Mouse (Mus musculus) kidney, adult 2 months (tissue): Measurements from ENCODE around the gene Cybc1. TPM values are rescaled to one million over a fixed set of nuclear protein-coding genes. Genes with fewer than 3 reads are reported as not detected.

ENCODE experiments used
- DNase-seq: peaks from one replicate; pipeline ENCODE4 v3.0.0; 2021
- H3K27ac ChIP-seq: fragments of 200-500 bp; 2 replicates; pipeline ENCODE4 v1.5.1; 2012; ENCODE audit warnings: low read depth, low read length, control low read depth, inconsistent platforms; ENCODE audit not compliant: insufficient read depth
- H3K27me3 ChIP-seq: fragments of 200-500 bp; replicated peaks from 2 replicates; pipeline ENCODE4 v1.6.1; 2012; ENCODE audit warnings: mild to moderate bottlenecking, moderate library complexity, low read length, inconsistent platforms; ENCODE audit not compliant: control insufficient read depth, insufficient read depth
- H3K36me3 ChIP-seq: fragments of 200-500 bp; 2 replicates; pipeline ENCODE4 v1.6.1; 2012; ENCODE audit warnings: mild to moderate bottlenecking, moderate library complexity, low read length, inconsistent platforms; ENCODE audit not compliant: control insufficient read depth, insufficient read depth
- H3K4me1 ChIP-seq: fragments of 200-500 bp; 2 replicates; pipeline ENCODE4 v1.6.1; 2011; ENCODE audit warnings: low read length; ENCODE audit not compliant: control insufficient read depth, insufficient read depth
- H3K4me3 ChIP-seq: fragments of 200-500 bp; 2 replicates; pipeline ENCODE4 v1.5.1; 2011; ENCODE audit warnings: mild to moderate bottlenecking, low read depth, low read length, control low read depth; ENCODE audit not compliant: insufficient read depth
- CTCF ChIP-seq: fragments of 200-500 bp; conservative IDR thresholded peaks from 2 replicates; pipeline ENCODE4 v1.5.1; 2011; ENCODE audit warnings: low read depth, mild to moderate bottlenecking, control low read depth, low read length, moderate library complexity, mixed read lengths; ENCODE audit not compliant: insufficient read depth, insufficient read length
- POLR2A ChIP-seq: fragments of 200-500 bp; IDR thresholded peaks from one replicate; pipeline ENCODE4 v1.6.1; 2011; ENCODE audit warnings: low read depth, low read length, control low read depth
- WGBS: fragments of 180-500 bp; shearing (Covaris S2); methylation state at CpG from one replicate; pipeline ENCODE4 v1.1.7; 2018; 5-methylcytosine and 5-hydroxymethylcytosine counted together
- polyA plus RNA-seq: library from polyadenylated mRNA; depleted of rRNA; stranded (reverse); fragments of >200 nt; gene quantifications from 2 replicates; pipeline ENCODE4 v1.2.3, GENCODE M21; 2012

The Cybc1 gene
- polyA plus RNA-seq, 1 experiment = 15.3 TPM

DNA sequence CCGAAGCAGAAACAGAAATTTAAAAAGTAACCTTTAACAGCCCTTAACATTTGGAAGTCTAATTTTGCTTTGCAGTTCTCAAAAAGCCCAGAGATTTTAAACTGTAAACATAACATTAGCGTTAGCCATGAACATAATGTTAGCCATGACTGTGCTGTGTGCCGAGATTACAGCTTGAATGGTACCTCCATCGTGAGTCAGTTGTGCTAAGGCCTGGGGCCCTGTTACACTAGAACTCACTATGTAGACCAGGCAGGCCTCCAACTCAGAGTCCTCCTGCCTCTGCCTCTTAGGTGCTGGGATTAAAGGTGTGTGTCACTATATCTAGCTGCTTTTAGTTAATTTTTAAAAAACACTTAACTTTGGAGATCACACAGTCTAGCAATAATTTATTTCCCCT is 2.1 kb upstream of the Cybc1 start:
- 0 out of 2 replicates have a peak overlapping the region, but pooled peaks have one; percentile 24 for H3K27ac ChIP-seq
- TF ChIP-seq POLR2A = no peak
- TF ChIP-seq CTCF = no peak

DNA sequence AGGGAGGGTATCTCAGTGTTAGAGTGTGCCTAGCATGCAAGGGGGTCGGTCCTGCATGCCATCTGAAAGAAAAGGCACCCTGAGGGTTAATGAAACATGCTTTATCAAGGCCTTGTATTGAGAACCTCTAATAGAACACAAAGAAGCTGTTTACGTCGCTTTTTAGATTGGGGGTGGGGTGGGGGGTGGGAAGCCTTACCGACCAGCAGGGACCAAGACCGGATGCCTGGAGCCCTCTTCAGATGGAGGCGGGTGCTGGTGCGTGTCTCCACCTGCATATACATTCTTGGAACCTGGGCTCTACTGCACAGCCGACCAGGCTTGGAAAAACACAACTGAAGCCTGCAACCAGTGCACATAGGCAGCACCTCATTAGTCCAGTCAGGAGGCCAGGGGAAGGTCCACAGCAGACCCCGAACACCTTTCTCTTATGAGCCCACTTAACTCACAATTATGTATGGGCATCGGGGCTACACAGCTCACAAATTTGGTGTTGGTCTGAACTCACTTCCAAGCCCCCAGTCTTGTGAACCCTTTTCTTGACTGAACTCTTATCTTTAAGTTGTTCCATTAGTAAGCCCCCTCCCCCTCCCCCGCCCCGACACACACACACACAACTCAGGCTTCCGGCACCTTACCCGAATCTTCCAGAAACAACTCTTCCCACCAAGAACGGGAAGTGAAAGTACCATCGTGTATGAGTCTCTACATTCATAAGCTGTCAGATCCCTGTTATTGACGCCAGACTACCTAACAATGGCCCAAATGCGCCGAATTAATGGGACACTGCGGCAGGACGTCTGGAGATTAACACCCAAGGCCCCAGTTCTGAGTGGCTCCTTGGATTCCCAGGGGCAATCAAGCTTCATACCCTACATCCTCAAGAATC is 749 bp downstream of the Cybc1 start:
- 12% methylated on average over 21 of the region's 21 CpGs for WGBS
- TF ChIP-seq CTCF = no peak
- no peak for TF ChIP-seq POLR2A

More for the DNA sequence above, 2.1 kb upstream of the Cybc1 start:
- no peaks in the 10 kb centered on the region for H3K27me3 ChIP-seq
- 37% methylated on average over 4 of the region's 4 CpGs for WGBS
- no peak overlapping the region for H3K4me3 ChIP-seq
- DNase-seq = peak; percentile 87
- no peaks in the 10 kb centered on the region for H3K36me3 ChIP-seq
- peaks cover 20% of the 10 kb centered on the region; the same call in 1 of the 2 replicates for H3K4me1 ChIP-seq

DNA sequence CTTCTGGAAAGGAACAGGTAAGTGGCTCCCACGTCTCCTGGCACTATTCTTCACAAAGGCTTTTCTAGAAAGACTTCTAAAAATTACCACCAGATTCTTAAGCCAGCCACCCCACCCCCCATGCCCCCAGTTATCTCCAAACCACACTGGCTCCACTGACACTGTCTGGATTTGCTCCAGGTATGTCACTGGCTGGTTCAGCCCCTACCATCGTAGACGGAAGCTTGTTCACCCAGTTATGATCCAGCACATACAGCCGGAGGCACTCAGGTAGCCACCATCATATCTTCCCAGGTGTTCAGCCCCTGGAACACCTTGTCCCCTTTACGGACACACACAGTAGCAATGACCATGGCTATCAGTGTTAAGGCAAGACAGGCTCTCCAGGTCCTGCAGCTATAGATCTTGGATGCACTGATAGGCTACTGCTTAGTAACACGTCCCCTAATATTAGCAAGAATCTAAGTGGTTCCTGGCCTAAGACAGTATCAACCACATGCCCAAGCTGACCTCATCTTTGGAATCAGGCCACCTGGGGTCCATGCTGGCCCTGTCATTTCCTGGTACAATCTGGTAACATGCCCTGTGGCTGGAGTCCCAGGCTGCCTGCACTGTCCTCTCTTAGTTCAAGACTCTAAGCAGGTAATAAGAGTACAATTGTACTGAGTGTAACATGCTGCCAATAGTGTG is 7.7 kb downstream of the Cybc1 start:
- Histone ChIP-seq H3K36me3 (no peaks in the 10 kb centered on the region; the same call in 1 of the 2 replicates), H3K4me3 (no peak overlapping the region), H3K27me3 (no peaks in the 10 kb centered on the region), H3K27ac (no peak overlapping the region), H3K4me1 (no peaks in the 10 kb centered on the region)
- no peak for DNase-seq
- TF ChIP-seq POLR2A (no peak), CTCF (no peak)
- 90% methylated on average over 6 of the region's 6 CpGs for WGBS

More for the DNA sequence above, 749 bp downstream of the Cybc1 start:
- Histone ChIP-seq H3K27me3 (no peaks in the 10 kb centered on the region), H3K4me1 (peaks cover 15% of the 10 kb centered on the region; the same call in 1 of the 2 replicates), H3K27ac (peak overlapping the region; percentile 83), H3K36me3 (no peaks in the 10 kb centered on the region), H3K4me3 (peak overlapping the region; percentile 79)
- DNase-seq = no peak

DNA sequence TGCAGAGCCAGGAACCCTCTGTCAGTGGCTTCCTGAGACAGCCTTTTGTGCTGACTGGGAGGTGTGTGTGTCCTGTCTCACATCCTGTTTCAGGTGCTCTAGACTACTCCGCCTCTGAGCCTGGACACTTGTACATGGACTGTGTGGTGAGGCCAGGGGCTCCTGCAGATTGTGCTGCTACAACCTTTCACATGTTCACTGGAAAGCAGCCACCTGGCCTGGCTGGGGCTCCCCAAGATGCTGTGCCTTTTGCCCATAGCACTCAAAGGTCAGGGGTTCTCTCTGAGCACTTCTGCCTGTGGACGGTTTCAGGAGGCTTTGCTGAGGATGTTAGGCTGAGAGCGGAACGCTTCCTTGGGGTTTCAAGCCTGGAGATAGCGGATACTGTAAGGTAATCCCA is 8.4 kb downstream of the Cybc1 start:
- WGBS = 76% methylated on average over 5 of the region's 5 CpGs
- H3K4me1 ChIP-seq = no peaks in the 10 kb centered on the region
- H3K36me3 ChIP-seq = no peaks in the 10 kb centered on the region; the same call in 1 of the 2 replicates
- no peaks in the 10 kb centered on the region for H3K27me3 ChIP-seq
- no peak overlapping the region for H3K27ac ChIP-seq
- H3K4me3 ChIP-seq = no peak overlapping the region
- DNase-seq = no peak
- TF ChIP-seq CTCF (no peak), POLR2A (no peak)

DNA sequence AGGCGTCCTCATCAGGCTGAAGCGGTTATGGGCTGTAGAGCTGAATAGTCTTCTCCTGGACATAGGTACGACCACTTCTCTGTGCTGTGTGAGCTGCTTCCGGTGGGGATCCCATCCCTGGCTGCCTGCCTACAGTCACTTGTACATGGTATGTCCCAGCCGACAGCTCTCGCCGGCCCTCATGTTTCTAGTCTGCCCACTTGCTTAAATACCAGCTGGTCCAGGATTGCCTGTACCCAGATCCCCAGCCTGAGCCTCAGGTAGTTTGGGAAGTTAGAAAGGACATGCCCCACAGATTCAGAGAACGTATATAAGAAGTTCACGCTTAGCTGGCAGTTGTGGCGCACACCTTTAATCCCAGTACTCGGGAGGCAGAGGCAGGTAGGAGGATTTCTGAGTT is 9.3 kb downstream of the Cybc1 start:
- no peak overlapping the region for H3K4me3 ChIP-seq
- TF ChIP-seq CTCF (no peak), POLR2A (no peak)
- no peaks in the 10 kb centered on the region for H3K4me1 ChIP-seq
- H3K36me3 ChIP-seq = no peaks in the 10 kb centered on the region; the same call in 1 of the 2 replicates
- no peak for DNase-seq
- H3K27ac ChIP-seq = no peak overlapping the region
- H3K27me3 ChIP-seq = no peaks in the 10 kb centered on the region
- 91% methylated on average over 11 of the region's 11 CpGs for WGBS

DNA sequence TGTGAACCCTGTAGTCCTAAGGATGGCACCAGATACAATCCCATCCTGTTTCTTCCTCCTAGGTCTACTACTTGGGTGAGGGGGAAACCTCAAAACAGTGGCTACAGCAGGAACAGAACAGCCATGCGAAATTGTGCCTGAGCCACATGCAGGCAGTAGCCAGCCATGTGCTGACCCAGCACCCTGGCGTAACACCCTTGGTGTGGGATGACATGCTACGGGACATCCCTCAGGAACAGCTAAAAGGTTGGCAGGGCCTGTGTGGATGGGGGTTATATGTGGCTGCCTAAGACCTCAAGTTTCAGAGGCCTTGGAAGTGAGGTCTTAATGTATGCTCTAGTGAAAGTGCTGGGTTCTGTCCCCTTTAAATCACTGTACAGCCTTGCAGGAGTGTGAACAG is 12.3 kb downstream of the Cybc1 start:
- H3K27me3 ChIP-seq = no peaks in the 10 kb centered on the region
- no peaks in the 10 kb centered on the region for H3K36me3 ChIP-seq
- H3K4me1 ChIP-seq = no peaks in the 10 kb centered on the region
- no peak overlapping the region for H3K4me3 ChIP-seq
- 95% methylated on average over 3 of the region's 3 CpGs for WGBS
- DNase-seq = no peak
- TF ChIP-seq CTCF = no peak
- TF ChIP-seq POLR2A = no peak
- no peak overlapping the region for H3K27ac ChIP-seq
